Mouse (Mus musculus) retina, postnatal 7 days (tissue): Measurements from ENCODE around the gene Ssc4d.
A peak's percentile ranks its signal among the peaks of the same experiment; 100 is the strongest.

Experiments
- DNase-seq: peaks from one replicate; pipeline ENCODE4 v3.0.0-alpha.2; 2012; ENCODE audit warnings: low read depth, low spot score

Ssc4d gene

DNA sequence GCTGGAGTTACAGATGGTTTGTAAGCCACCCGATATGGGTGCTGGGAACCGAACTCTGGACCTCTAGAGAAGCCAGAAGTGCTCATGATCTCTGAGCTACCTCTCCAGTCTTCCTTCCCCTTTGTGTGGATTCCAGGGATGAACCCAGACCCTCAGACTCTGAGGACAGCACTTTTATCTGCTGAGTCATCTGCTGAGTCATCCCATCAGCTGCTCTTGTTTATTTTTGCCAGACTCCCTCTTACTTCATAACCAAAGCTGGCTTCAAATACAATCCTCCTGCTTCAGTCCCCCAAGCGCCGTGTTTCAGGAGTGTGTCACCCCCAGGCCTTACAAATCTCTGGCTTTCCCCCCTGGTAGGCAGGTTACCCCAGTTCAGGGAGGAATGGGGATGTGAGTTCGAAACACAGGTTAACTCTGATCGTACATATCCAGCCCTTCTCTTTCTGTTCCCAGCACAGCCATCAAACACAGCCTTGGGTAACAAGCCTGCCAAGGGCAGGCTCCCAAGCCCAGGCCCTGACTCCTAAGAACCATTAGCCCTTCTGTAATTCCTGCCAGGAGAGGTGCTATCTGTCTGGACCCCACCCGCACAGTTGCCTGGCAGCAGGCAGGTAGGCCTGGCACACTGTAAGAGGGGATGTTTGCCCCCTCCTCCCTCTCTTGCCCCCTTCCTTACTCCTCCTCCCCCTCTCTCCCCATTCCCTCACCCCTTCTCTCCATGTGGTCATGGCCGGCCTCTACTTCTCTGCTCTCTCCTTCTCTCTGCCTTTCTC lies 1.8 kb upstream of the Ssc4d start:
- no peak for DNase-seq

DNA sequence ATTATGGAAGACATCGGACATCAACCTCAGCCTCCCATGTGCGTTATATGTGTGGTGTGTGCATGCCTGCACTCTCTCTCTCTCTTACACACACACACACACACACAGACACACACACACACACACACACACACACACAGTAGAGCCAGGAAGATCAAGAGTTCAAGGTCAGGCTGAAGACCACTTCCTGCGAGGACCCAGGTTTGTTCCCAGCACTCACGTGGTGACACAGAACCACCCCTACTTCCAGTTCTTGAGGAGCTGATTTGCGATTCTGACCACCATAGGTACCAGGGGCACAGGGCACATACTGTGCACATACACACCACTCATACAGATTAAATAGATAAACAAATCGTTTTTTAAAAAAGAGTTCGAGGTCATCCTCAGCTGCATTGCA lies 2.5 kb downstream of the Ssc4d start:
- DNase-seq = no peak

DNA sequence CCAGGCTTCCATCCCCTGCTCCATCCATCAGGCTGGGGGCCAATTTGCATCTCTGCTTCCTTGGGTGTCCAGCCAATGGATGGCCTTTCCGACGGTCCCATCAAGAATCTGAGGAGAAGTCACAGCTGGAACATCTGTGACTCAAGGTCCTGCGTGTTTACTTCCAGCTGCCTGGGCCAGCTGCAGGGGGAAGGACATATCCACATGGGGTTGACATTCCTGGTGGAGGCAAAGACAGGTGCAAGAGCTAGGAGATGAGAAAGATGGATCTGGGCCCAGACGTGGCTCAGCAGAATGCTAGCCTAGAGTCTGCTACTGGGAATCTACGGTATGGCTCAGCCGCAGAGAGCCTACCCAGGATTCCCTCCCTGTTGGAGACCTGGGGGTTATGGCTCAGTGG lies 4.1 kb downstream of the Ssc4d start:
- DNase-seq = no peak

DNA sequence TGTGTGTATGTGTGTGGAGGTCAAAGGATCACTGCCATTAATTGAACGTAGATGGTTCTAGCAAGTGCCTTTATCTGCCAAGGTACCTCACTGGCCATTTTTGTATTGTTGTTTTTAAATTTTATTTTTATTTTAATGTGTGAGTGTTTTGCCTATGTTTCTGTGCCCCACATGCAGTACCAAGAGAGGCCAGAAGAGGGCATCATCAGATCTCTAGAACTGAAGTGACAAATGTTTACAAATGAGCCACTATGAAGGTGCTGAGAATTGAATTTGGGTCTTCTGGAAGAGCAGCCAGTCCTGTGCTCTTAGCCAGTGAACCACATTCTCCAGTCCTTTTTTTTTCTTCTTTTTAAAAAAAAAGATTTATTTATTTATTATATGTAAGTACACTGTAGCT lies 5.5 kb downstream of the Ssc4d start:
- no peak for DNase-seq

DNA sequence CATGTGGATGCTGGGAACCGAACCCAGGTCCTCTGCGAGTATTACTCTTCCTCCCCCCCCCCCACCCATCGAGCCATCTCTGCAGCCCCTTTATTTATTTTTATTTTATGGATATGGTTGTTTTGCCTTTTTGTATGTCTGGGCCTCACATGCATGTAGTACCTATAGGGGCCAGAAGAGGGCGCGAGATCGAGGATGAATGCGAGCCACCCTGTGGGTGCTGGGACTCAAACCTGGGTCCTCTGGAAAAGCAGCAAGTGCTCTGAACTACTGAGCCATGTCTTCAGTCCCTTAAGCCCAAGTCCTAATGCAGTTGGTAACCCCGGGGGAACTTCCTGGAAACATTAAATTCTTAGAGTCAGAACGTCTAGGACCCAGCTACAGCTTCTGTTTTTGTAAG lies 7.5 kb downstream of the Ssc4d start:
- no peak for DNase-seq

DNA sequence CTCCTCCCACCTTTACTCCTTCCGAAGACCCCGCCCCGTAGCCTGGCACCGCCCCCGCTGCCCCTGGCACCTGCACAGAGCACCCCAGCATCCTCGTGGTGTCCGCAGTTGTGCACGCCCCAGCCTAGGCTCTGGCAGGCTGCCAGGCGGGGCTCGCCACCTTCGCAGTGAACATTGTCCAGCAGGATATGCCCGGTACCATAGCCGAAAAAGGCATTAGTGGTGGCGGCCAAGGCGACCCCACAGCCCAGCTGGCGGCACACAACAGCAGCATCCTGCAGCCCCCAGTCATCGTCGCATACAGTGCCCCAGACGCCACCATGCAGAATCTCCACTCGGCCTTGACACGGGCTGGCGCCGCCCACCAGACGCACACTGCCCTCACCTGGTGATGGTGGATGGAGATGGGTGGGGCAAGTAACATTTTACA lies 8.8 kb downstream of the Ssc4d start:
- DNase-seq = no peak

DNA sequence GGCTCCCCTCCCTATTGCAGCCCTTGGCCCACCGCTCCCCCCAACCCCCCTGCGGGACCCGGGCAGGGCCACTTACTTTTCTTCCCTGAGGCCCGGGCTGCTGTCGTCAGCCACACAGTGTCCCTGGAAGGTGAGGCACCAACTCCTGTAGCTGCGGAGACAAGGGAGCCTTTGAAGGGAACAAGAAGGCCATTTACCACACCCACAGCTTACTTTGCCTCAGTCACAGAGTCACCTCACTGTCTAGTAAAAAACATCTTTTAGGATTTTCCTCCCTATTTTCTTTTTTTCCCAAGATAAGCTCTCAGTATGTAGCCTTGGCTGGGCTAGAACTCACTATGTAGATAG lies 11.1 kb downstream of the Ssc4d start:
- no peak for DNase-seq

DNA sequence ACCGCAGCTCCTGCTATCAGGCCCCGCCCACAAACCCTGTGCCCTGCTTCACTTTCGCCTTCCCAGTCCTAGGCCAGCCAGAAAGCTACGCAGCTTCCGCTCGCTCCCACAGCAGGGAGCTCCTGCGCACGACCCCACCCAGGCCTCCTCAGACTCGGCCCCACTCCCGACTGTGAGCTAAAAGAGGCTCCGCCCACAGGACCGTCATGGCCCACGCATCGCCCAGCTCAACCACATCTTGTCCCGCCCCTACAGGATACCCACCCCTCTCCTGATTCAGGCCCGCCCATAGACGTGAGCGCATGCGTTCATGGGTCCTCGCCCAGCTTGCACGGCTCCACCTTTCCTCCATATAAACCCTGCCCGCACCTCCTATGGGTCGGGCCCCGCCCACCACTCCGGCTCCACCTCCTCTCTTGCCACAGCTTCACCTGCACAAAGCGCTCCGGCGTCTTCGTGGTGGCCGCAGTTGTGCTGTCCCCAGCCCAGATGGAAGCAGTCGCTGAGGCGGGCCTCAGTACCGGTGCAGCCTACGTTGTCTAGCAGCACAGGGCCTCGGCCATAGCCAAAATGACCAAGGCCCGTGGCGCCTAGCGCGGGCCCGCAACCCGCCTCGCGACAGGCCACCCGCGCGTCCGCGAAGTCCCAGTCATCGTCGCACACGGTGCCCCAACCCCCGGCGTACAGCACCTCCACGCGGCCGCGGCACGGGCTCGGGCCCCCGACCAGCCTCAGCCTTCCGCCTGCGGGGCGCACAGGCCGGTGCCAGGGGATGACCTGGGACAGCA lies 11.6 kb downstream of the Ssc4d start:
- peak; percentile 99 for DNase-seq

DNA sequence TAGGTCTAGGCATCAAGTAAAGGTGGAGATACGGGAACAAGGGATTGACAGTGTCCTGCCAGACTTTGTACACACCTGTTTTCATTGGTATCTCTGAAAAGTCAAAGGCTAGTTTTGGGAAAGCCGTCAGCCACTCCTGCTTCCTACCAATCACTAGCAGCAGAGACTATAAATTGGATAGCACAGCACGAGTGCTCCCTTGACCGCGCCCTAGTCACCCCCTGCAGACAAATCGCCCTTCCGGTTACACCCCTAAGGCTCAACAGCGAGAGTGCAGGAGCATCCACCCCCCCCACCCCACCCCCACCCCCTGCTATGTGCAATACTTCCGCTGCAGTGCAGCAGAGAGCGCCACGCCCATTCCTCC lies 12.2 kb downstream of the Ssc4d start:
- DNase-seq = no peak

DNA sequence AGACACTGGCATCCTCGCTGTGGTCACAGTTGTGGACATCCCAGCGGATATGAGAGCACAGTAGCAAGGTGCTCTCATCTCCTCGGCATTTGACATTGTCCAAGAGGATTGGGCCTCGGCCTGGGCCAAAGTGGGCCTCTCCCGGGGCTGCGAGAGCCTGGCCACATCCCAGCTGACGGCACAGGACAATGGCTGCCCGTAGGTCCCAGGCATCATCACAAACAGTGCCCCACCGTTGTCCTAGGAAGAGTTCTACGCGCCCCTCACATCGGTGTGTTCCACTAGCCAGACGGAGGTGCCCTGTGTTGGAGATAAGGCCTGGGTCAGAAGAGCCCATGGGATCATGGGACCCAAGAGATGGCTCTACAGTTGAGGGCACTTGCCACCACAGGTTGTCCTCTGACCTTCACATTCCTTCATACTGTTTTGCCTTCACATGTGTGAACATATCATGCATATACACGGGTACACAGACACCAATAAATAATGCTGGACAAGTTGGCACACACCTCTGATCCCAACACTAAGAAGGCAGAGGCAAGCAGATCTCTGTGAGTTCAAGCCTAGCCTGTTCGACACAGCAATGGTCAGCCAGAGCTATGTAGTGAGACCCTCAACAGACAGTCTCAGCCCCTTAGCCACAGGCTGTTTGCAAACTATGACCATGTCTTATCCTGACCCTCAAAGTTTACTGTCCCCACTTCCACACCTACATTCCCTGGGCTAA lies 13.3 kb downstream of the Ssc4d start:
- no peak for DNase-seq

DNA sequence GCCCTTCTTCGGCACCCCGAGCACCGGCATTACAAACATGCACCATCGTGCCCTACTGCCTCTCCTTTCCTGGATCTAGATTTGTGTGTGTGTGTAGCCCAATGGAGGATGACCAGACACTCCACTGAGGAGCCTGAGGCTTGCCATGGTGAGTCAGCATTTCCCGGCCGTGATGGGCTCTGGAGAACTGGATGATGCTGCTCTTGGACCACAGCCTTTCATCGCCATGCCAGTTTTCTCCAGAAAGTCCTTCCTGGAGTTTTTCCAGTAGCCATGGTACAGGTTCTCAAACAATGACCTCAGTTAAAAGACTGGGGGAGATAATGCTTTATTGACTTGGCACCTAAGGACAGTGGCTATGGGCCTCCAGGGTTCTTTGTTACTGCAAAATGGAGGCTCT lies 14.4 kb downstream of the Ssc4d start:
- DNase-seq = no peak

DNA sequence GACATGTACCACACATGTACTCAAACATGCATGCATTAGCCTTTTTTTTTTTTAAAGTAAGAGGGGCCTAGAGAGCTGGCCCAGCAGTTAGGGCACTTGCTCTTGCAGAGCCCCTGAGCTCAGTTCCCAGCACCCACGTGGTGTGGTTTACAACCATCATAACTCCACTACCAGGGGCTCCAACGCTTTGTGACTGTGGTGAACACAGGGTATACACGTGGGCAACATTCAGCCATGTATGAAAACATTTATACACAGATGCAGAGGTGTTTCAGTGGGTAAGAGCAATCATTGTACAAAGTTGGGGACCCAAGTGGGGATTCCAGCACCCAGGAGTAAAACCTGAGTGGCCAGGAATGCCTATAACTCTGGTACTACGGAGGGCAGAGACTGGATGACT lies 16.0 kb downstream of the Ssc4d start:
- DNase-seq = no peak

DNA sequence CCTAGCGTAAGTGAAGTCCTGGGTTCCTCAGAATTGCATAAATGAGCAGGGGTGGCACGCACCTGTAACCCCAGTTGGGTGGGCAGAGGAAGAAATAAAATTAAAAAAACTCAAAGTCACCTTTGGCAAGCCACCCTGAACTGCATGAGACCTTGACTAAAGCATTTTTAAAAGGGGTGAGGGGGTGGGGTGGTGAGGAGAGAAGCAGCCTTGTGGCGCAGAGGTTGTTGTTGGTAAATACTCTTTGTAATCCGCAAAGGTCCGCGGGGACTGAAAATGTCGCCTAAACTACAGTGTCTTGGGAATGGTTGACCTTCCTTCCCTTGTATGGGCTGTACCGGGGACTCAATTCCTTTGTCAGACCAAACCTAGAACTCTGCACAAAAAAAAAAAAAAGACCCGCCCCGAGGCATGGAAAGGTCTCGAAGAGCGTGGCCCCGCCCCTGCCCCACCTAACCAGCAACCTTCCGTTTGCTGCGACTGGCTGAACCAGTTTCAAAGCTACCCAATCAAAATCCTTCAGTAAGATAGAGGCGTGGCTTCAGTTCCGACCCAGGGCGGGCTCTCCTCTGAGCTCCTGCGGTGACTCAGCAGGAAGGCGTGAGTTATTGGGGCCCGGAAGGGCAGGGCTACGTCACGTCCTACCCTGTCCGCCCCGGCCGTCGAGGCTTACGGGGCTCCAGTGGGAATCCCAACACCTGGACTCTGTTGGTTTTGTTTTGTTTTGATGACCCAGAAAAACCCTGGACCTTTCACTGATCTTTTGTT lies 16.9 kb downstream of the Ssc4d start:
- peak; percentile 88 for DNase-seq

DNA sequence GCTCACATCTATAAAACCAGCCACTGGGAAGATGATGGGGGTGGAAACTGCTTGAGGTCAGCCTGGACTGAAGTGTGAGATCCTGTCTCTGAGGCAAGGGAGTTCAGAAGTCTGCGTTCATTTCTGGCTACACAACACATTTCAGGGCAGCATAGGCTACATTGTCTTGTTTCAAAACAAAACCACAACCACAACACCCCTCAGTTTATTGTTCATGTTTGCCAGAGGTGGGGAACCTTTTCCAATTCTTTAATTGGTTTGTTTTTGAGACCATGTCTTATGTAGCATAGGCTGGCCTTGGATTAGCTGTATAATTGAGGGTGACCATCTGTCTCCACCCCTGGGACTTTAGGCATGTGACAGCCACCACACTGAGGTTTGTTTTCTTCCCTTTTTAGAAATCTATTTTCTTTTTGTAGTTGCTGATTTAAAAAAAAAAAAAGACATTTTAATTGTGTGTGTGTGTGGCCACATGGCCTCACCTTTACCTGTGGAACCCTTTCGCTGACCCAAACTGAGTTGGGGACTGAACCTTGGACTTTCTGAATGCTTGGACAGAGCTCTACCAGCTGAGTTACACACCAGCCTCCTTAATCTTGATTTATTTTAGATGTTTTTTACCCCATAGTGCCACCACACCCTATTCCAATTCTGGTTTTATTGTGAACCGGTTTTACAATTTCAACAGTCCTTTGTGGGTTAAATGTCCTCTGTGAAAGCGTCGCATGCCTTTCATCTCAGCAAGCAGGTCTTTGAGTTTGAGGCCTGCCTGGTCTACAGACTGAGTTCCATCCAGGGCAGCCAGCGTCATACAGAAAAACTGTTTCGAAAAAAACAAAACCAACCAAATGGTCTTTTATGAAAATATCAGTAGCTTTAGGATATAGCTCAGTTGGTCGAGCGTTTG lies 17.8 kb downstream of the Ssc4d start:
- no peak for DNase-seq

DNA sequence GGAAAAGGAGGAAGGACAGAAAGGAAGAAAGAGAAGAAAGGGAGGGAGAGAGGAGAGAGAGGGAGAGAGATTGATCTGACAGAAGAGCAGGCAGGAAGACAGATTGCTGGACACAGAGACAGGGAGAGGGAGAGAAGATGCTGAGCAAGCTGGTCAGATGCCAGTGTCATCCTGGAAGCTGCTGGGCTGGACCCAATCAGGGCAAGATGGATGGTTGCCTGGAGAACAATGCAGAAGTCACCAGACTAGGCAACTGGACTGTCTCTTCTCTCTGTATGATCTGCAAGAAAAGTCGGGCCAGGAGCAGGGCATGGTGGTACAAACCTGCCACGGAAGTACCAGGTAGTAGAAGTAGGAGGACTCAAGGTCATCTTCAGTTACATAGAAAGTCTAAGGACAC lies 21.5 kb downstream of the Ssc4d start:
- no peak for DNase-seq

DNA sequence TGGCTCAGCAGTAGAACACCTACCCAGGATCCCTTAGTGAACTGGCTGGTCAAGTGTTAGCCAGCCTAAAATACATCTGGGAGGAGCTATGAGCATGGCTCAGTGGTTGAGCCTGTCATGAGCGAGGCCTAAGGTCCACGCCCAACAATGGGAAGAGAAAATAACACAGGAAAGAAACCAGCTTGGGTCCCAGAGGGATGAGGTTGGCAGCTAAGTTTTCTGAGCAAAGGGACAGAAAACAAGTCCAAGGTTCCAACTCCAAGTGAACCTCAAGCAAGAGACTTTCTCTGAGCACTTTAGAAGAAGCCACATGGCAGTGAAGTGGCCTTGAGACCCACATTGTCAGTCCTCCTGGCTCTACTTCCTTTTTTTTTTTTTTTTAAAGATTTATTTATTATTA lies 22.7 kb downstream of the Ssc4d start:
- DNase-seq = no peak

DNA sequence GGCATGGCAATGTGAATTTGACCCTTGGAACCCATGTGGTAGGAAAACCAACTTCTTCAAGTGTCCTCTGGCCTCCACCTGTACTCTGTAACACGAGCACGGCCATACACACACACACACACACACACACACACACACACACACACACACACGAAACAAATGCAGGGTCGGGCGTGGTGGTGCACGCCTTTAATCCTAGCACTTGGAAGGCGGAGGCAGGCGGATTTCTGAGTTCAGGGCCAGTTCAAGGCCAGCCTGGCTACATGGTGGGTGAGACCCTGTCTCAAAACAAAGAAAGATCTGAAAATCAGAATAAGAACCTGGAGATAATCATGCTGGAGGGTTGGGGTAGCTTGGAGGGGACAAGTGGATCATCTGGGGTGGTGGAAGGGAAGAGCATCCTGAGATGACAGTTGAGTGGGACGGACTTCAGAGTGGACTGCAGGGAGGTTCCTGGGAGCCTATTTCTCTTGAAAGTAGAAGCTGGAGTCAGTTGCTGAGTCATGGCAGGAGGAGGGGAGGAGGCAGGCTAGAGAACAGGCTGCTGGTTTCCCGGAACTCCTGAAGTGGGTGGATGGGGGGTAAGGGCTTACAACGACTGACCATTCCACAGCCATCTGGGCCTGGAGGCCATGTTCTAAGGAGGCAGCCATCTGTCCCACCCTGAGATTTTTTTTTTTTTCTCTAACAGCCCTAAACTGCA lies 23.5 kb downstream of the Ssc4d start:
- no peak for DNase-seq

DNA sequence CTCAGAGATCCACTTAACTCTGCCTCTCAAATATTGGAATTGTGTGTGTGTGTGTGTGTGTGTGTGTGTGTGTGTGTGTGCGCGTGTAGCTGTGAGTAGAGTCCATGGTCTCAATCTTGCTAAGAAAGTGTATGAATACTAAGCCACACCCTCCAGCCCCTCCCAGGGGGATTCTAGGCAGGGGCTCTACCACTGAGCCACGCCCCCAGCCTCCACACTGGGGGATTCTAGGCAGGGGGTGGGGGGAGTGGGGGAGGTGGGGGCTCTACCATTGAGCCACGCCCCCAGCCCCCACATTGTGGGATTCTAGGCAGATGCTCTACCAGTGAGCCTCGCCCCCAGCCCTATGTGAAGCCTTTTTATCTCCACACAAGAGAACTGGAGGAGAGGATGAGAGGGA lies 27.7 kb downstream of the Ssc4d start:
- DNase-seq = no peak

DNA sequence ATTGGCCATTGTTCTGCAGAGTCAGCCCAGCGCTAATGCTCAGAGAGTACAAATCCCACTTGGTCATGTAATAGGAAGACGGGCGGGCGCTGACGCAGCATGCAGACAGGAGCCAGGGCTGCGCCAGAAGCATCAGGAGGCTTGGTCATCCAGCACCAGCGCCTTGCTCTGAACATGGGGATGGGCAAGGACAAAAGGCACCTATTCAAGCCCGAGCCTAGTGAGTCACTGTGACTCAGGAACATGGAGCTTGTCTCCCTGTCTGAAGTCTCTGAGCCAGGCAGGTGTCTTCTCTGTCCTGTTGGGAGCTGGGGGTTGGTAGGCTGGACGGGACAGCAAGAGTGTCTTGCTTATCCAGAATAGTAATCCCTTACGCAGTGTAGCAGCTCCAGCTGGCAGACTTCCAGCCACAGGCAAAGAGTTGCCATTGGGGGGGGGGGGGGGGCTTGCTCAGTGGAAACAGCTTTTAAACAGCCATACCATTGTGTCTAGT lies 28.4 kb downstream of the Ssc4d start:
- DNase-seq = no peak

DNA sequence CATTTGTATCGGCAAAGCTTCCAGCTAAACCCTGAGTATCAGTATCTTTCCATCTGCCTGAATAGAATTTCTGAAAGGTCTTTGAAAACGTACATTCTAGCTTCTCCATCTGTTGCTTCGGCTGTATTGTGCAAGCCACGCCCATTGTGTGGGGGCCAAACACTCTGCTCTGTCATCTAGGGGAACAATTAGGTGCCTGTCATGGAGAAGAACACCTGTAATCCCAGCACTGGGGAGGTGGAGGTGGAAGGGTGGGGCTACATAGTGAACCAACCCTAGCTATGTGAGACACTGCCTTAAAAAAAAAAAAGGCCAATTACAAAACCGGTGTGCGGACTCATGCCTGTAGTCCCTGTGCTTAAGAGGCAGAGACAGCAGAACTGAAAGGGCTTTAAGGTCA lies 31.6 kb downstream of the Ssc4d start:
- DNase-seq = no peak
